Mouse (Mus musculus): ENCODE results near the gene Gm10563. TPM values are rescaled to one million over a fixed set of nuclear protein-coding genes. Genes with fewer than 3 reads are reported as not detected.

The Gm10563 gene
- polyA plus RNA-seq, 1 experiment from 2014 or later: not detected

DNA sequence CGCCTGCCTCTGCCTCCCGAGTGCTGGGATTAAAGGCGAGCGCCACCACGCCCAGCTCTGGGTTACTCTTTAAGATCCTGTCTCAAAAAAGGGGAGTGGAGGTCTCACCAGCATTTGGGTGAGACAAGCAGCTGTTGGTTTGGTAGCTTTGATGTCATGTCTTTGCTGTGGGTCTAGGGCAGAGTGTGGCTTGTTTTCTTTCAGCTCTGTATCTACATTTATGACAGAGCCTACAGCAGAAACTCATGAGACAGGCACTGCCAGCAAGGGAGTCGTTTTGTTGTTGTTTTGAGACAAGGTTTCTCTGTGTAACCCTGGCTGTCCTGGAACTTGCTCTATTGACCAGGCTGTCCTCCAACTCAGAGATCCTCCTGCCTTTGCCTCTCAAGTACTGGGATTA is 41.4 kb downstream of the Gm10563 start:
- Histone ChIP-seq H3K36me3 (ENCODE audit: control insufficient read depth, insufficient read depth, low read length) (peaks cover 16% of the 10 kb centered on the region; the same call in 1 of the 2 replicates), H3K4me2 (replicated peaks; ENCODE audit: low read depth, low read length) (no peak overlapping the region)
- 94% methylated on average over 6 of the region's 6 CpGs for WGBS

DNA sequence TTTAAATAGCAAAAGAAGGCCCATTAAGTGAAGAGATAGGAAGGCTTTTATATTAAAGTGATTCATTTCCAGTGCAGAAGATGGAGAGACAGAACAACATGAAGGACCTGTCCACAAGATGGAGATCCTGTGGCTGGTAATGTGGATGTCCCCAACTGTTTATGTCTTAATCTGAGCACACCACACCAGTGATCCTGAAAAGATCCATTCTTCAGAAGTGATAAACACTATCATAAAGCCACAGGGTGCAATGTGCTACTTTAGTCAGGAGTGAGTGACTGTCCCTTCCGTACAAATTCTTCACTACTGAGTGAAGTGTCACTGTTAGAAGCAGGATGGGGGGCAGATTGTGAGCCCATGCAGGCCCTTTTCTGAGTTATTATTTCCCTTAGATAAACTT is 42.5 kb downstream of the Gm10563 start:
- WGBS: 96% methylated on average over 1 of the region's 1 CpGs
- no peaks in the 10 kb centered on the region for H3K9me3 ChIP-seq (ENCODE audit: control insufficient read depth, low read length)
- H3K27me3 ChIP-seq (ENCODE audit: control insufficient read depth, insufficient read depth, low read length): no peaks in the 10 kb centered on the region
- peaks cover 6% of the 10 kb centered on the region for H3K4me1 ChIP-seq (ENCODE audit: control insufficient read depth, insufficient read depth, low read length)
- H3K9ac ChIP-seq (ENCODE audit: low read depth, low read length): 0 out of 2 replicates have a peak overlapping the region, but pooled peaks have one; percentile 74
- no peak overlapping the region for H3K27ac ChIP-seq (ENCODE audit: low read depth, low read length)
- H3K4me2 ChIP-seq (replicated peaks; ENCODE audit: low read depth, low read length): no peak overlapping the region; the same call in 1 of the 2 replicates
- H3K36me3 ChIP-seq (ENCODE audit: control insufficient read depth, insufficient read depth, low read length): peaks cover 16% of the 10 kb centered on the region; the same call in 1 of the 2 replicates
- no peak for ATAC-seq (ENCODE audit: low FRiP score, low TSS enrichment)
- peak overlapping the region; percentile 93; the same call in 1 of the 2 replicates for H3K4me3 ChIP-seq (ENCODE audit: low read length)

More for the DNA sequence above, 41.4 kb downstream of the Gm10563 start:
- no peak for ATAC-seq (ENCODE audit: low FRiP score, low TSS enrichment)
- no peak overlapping the region for H3K27ac ChIP-seq (ENCODE audit: low read depth, low read length)
- H3K9ac ChIP-seq (ENCODE audit: low read depth, low read length): no peak overlapping the region
- H3K9me3 ChIP-seq (ENCODE audit: control insufficient read depth, low read length): no peaks in the 10 kb centered on the region
- H3K4me1 ChIP-seq (ENCODE audit: control insufficient read depth, insufficient read depth, low read length): peaks cover 6% of the 10 kb centered on the region
- H3K4me3 ChIP-seq (ENCODE audit: low read length): no peak overlapping the region
- no peaks in the 10 kb centered on the region for H3K27me3 ChIP-seq (ENCODE audit: control insufficient read depth, insufficient read depth, low read length)

DNA sequence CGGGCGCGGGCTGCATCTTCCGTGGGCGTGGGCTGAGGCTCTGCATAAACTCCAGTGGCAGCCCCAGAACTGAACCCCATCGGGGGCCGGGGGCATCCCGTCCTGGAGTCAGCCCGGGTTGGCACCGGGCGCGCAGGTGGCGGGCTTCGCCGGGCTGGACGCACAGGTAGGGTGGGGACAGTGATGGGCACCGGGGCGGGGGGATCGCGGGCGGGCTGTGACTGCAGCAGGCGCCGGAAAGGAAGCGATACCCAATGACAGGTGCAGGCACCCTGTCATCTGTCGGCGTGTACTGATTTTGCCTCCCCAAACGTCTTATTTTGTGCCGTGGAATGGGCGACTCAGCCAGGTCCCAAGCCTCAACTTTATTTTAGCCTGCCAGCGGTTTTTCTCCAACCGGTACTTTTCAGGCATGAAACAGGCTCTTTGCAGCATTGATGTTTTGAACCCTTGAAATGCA is 43.2 kb downstream of the Gm10563 start:
- peak overlapping the region; percentile 93 for H3K4me3 ChIP-seq (ENCODE audit: low read length)
- WGBS: 2% methylated on average over 31 of the region's 31 CpGs
- peak overlapping the region; percentile 93 for H3K4me2 ChIP-seq (replicated peaks; ENCODE audit: low read depth, low read length)
- H3K36me3 ChIP-seq (ENCODE audit: control insufficient read depth, insufficient read depth, low read length): peaks cover 16% of the 10 kb centered on the region; the same call in 1 of the 2 replicates
- peaks cover 6% of the 10 kb centered on the region for H3K4me1 ChIP-seq (ENCODE audit: control insufficient read depth, insufficient read depth, low read length)
- H3K27ac ChIP-seq (ENCODE audit: low read depth, low read length): peak overlapping the region; percentile 95
- H3K27me3 ChIP-seq (ENCODE audit: control insufficient read depth, insufficient read depth, low read length): no peaks in the 10 kb centered on the region
- no peak for ATAC-seq (ENCODE audit: low FRiP score, low TSS enrichment)
- H3K9ac ChIP-seq (ENCODE audit: low read depth, low read length): peak overlapping the region; percentile 74
- H3K9me3 ChIP-seq (ENCODE audit: control insufficient read depth, low read length): no peaks in the 10 kb centered on the region

DNA sequence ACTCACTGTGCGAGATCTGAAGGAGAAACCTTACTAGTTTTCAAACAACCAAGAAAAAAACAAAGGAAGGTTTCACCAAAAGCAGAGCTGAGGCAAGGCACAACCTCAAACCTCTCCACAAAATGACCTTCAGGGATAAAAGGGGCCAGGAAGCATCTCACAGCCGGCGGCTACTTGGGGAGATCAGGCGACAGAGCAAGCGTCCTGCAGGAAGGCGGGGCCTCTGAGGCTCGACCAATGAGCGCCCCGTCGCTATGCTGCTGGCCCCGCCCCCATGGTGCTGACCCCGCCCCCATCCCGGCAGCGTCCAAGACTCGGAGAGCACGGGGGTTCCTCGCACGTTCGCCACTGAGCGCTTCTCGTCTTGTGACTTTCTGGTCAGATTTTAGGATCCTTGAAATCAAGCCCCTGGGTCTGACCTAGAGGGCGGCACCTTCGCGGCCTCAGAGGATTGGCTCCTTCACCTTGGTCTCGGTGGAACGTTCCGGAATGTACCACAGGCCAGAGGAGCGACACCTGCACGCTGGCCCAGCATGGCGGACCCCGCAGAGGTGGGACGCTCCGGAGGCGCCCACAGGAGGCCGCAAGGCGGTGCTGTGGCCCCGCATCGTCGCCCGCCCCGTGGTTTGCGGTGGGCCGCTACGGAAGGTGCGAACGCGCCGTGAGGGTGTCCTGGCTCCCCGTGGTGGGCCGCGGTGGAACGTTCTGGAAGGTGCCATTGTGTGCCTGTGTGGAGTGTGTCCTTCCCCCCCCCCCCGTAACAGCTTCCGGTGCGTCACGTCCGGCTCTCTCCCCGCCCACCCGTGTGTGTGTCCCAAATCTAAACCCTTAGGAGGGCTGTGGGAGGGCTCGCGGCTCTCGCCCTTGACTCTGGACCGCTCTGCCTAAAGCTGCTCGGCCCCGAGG is 43.9 kb downstream of the Gm10563 start, which contains the start of gene Slc35e2:
TSS of gene Slc35e2 (plus strand) at position 326 of the 906 bp plus-strand sequence.
- H3K4me3 ChIP-seq (ENCODE audit: low read length): peak within 1 kb of the TSS; percentile 93
- H3K27ac ChIP-seq (ENCODE audit: low read depth, low read length): peak within 1 kb of the TSS; percentile 95
- H3K4me2 ChIP-seq (replicated peaks; ENCODE audit: low read depth, low read length): peak within 1 kb of the TSS; percentile 93
- H3K36me3 ChIP-seq (ENCODE audit: control insufficient read depth, insufficient read depth, low read length): peaks cover 15% of the 10 kb centered on the region; the same call in 1 of the 2 replicates
- H3K4me1 ChIP-seq (ENCODE audit: control insufficient read depth, insufficient read depth, low read length): peaks cover 6% of the 10 kb centered on the region
- H3K9me3 ChIP-seq (ENCODE audit: control insufficient read depth, low read length): no peaks in the 10 kb centered on the region
- H3K27me3 ChIP-seq (ENCODE audit: control insufficient read depth, insufficient read depth, low read length): no peaks in the 10 kb centered on the region
- under 1% methylated on average over 65 of the region's 65 CpGs for WGBS
- peak within 1 kb of the TSS; percentile 74 for H3K9ac ChIP-seq (ENCODE audit: low read depth, low read length)
- peak; percentile 96 for ATAC-seq (ENCODE audit: low FRiP score, low TSS enrichment)

DNA sequence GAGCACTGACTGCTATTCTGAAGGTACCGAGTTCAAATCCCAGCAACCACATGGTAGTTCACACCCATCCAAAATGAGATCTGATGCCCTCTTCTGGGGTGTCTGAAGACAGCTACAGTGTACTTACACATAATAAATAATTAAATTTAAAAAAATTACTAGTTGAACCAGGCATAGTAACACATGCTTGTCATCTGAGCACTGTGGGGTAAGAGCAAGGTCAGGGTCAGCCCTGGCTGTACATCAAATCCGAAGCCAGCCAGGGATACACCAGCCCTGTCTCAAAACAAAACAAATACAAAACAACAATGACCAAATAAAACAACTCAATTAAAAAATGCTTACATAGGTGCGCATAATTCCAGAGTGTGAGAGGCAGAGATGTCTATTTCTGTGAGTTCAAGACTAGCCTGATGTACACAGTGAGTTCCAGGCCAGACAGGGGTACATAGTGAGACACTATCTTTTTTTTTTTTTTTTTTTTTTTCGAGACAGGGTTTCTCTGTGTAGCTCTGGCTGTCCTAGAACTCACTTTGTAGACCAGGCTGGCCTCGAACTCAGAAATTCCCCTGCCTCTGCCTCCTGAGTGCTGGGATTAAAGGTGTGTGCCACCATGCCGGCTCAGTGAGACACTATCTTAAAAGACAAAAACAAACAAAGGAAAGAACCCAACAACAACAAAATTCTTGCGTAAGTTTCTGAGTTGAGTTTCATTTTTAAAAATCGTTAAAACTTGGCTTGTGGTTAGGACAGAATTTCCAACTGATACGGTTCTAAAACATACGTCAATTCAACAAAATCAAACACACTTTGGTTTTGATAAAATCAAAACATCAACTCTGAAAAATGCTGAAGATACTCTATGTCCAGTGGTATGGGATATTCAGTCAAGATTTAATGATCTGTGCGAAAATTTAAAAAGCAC is 45.0 kb downstream of the Gm10563 start:
- peaks cover 6% of the 10 kb centered on the region; the same call in 1 of the 2 replicates for H3K36me3 ChIP-seq (ENCODE audit: control insufficient read depth, insufficient read depth, low read length)
- peaks cover 6% of the 10 kb centered on the region for H3K4me1 ChIP-seq (ENCODE audit: control insufficient read depth, insufficient read depth, low read length)
- H3K9ac ChIP-seq (ENCODE audit: low read depth, low read length): peak overlapping the region; percentile 74; the same call in 1 of the 2 replicates
- 88% methylated on average over 10 of the region's 11 CpGs for WGBS
- no peak overlapping the region; the same call in 1 of the 2 replicates for H3K27ac ChIP-seq (ENCODE audit: low read depth, low read length)
- peak overlapping the region; percentile 93 for H3K4me2 ChIP-seq (replicated peaks; ENCODE audit: low read depth, low read length)
- H3K4me3 ChIP-seq (ENCODE audit: low read length): peak overlapping the region; percentile 93
- H3K27me3 ChIP-seq (ENCODE audit: control insufficient read depth, insufficient read depth, low read length): no peaks in the 10 kb centered on the region
- ATAC-seq (ENCODE audit: low FRiP score, low TSS enrichment): no peak
- no peaks in the 10 kb centered on the region for H3K9me3 ChIP-seq (ENCODE audit: control insufficient read depth, low read length)

DNA sequence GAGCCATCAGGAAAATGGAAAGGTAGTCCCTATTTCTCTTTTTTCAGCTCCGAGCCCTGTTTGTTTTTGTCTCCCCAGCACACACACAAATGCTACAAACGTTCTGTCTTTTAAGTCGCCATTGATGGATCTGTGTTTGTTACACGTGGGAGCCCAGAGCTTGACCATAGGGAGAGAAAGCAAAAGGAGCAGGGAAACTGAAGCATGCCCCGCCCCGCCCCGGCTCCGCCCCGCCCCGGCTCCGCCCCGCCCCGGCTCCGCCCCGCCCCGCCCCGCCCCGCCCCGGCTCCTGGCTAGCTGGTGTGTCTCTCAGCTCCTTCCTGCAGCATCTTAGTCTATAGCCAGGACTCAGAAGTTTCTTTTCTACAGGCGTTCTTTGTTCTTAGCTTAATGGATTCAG is 46.7 kb downstream of the Gm10563 start:
- Histone ChIP-seq H3K9me3 (ENCODE audit: control insufficient read depth, low read length) (no peaks in the 10 kb centered on the region), H3K9ac (ENCODE audit: low read depth, low read length) (no peak overlapping the region), H3K27me3 (ENCODE audit: control insufficient read depth, insufficient read depth, low read length) (no peaks in the 10 kb centered on the region), H3K27ac (ENCODE audit: low read depth, low read length) (no peak overlapping the region), H3K36me3 (ENCODE audit: control insufficient read depth, insufficient read depth, low read length) (peaks cover 6% of the 10 kb centered on the region; the same call in 1 of the 2 replicates), H3K4me2 (replicated peaks; ENCODE audit: low read depth, low read length) (no peak overlapping the region), H3K4me1 (ENCODE audit: control insufficient read depth, insufficient read depth, low read length) (peaks cover 6% of the 10 kb centered on the region), H3K4me3 (ENCODE audit: low read length) (no peak overlapping the region)
- 26% methylated on average over 20 of the region's 20 CpGs for WGBS
- ATAC-seq (ENCODE audit: low FRiP score, low TSS enrichment): no peak

DNA sequence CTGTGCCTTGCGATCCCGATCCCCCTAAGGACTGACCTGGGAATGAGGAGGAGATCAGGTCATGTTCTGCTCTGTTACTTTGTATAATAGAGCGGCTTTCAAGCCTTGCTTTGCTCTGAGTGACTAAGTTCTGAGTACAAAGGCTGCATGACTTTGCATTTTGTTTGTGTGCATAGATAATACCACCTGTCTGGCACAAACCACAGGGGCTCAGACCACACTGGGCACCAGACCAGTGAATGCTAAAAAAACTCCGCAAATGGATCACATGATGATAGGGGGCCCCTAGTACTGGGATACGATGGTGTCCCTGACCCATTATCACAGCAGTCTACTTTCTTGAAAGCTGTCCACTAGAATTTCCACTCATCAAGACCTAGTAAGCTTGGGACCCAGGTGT is 48.6 kb downstream of the Gm10563 start:
- Histone ChIP-seq H3K9ac (ENCODE audit: low read depth, low read length) (no peak overlapping the region), H3K4me1 (ENCODE audit: control insufficient read depth, insufficient read depth, low read length) (no peaks in the 10 kb centered on the region), H3K27ac (ENCODE audit: low read depth, low read length) (no peak overlapping the region), H3K36me3 (ENCODE audit: control insufficient read depth, insufficient read depth, low read length) (no peaks in the 10 kb centered on the region), H3K4me3 (ENCODE audit: low read length) (no peak overlapping the region), H3K27me3 (ENCODE audit: control insufficient read depth, insufficient read depth, low read length) (no peaks in the 10 kb centered on the region), H3K9me3 (ENCODE audit: control insufficient read depth, low read length) (no peaks in the 10 kb centered on the region), H3K4me2 (replicated peaks; ENCODE audit: low read depth, low read length) (no peak overlapping the region)
- 71% methylated on average over 5 of the region's 5 CpGs for WGBS
- no peak for ATAC-seq (ENCODE audit: low FRiP score, low TSS enrichment)

DNA sequence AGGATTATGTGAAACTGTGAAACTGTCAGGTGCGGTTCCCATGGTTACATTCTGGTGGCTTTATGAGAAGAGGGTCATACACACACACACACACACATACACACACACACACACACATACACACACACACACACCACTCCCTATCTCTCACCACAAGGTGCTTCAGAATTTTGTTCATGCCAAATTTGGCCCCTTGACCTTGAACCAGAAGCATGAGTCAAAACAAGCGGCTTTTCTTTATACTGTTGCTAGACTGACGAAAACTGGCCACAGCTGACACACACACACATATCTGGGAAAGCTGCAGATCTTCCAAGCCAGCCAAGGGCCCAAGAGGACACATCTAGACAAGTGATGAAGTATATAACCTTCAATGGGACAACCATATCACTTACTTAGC is 49.4 kb downstream of the Gm10563 start:
- Histone ChIP-seq H3K4me2 (replicated peaks; ENCODE audit: low read depth, low read length) (no peak overlapping the region), H3K9me3 (ENCODE audit: control insufficient read depth, low read length) (no peaks in the 10 kb centered on the region), H3K9ac (ENCODE audit: low read depth, low read length) (no peak overlapping the region), H3K4me3 (ENCODE audit: low read length) (no peak overlapping the region), H3K27ac (ENCODE audit: low read depth, low read length) (no peak overlapping the region), H3K27me3 (ENCODE audit: control insufficient read depth, insufficient read depth, low read length) (no peaks in the 10 kb centered on the region), H3K36me3 (ENCODE audit: control insufficient read depth, insufficient read depth, low read length) (peaks cover 4% of the 10 kb centered on the region; the same call in 1 of the 2 replicates), H3K4me1 (ENCODE audit: control insufficient read depth, insufficient read depth, low read length) (no peaks in the 10 kb centered on the region)
- no peak for ATAC-seq (ENCODE audit: low FRiP score, low TSS enrichment)
- 87% methylated on average over 3 of the region's 3 CpGs for WGBS
